Mouse (Mus musculus) c-Kit-positive CD71-positive TER-119-negative erythroid progenitor cells, embryonic 14.5 days (primary cell): Measurements from ENCODE around the gene Dnajc16.

Experiments
- DNase-seq: peaks from one replicate; pipeline ENCODE4 v3.0.0-alpha.2; 2013; ENCODE audit warnings: low read depth

The Dnajc16 gene

GRCm38 (mm10) chr4:141790524-141790990, at the start of gene Dnajc16:
Dnajc16 (minus strand) TSS chr4:141790931.
- DNase-seq = peak; percentile 98

DNA sequence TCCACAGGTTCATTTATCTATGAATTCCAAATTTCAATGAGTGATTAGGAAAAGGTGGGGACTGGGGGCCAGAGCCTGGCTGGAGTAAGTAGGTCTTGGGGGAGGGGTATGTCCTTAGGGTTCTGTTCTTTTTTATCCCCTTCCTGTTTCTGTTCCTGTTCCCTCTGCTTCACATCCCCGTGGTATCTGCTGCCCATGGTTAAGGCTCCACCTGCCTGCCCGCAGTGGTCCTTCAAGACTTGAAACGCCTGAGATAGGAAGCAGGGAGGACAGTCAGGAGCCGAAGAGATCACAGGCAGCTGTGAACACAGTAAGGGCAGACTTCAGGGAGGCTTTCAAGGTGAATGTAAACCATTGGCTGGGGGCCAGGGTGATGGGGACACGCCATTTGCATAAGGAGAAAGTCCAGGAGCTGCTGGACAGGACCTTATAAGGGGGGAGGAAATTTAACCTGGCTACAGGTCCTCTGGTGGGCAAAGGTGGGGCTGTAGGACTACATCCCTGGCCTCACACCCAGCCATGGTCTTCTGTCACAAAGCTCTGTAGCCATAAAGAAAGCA, 43.9 kb upstream of the Dnajc16 start:
- no peak for DNase-seq

- no peak for DNase-seq
These were observed 43.2 kb upstream of the Dnajc16 start for GRCm38 (mm10) chr4:141833911-141834310.

GRCm38 (mm10) chr4:141831361-141831760, 40.6 kb upstream of the Dnajc16 start:
- no peak for DNase-seq

GRCm38 (mm10) chr4:141830381-141830780, 39.6 kb upstream of the Dnajc16 start:
- no peak for DNase-seq

GRCm38 (mm10) chr4:141828177-141828576, 37.4 kb upstream of the Dnajc16 start:
- no peak for DNase-seq

DNA sequence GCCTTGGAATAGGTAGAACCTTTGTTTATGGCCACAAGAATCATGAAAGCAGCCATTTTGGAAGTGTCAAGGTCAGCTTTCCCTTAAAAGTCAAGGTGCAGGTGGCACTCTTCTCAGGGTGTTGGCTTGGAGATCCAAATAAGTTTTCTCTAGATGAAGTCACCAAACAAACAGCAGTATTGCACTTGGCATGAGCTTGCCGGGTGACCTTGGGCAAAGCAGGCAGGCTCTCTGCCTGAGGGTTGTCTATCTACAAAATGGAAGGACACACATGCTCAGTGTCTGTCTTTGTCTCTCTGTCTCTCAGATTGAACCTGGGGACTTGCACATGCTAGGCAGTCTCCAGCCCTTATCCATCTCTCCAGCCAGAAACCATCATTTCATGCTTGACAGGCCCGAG, 36.7 kb upstream of the Dnajc16 start:
- DNase-seq = no peak

- DNase-seq = no peak
These were observed 35.3 kb upstream of the Dnajc16 start, which contains the start of gene Cela2a for GRCm38 (mm10) chr4:141826060-141826459. Cela2a (minus strand) TSS chr4:141826160.

- peak; percentile 82 for DNase-seq
These were observed 32.2 kb upstream of the Dnajc16 start for GRCm38 (mm10) chr4:141822979-141823378.

DNA sequence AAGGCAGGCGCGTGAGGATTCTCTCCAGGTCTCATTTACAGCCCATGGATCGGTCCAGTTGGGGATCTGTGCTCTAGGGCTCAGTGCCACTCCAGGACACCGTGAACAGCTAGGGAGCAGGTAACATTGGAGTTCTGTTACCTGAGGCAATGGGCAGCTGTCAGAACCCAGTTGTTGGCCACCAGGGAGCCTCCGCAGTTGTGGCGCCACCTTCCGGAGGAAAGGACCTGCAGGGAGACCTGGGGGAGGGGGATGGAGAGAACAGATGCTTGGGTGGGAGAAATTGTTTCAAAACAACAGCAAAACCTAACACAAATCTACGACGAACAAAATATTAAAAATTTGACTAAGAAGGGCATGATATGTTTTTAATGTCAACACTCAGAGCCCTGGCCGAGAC, 31.4 kb upstream of the Dnajc16 start:
- DNase-seq = no peak

- no peak for DNase-seq
These were observed 30.4 kb upstream of the Dnajc16 start for GRCm38 (mm10) chr4:141821178-141821577.

DNA sequence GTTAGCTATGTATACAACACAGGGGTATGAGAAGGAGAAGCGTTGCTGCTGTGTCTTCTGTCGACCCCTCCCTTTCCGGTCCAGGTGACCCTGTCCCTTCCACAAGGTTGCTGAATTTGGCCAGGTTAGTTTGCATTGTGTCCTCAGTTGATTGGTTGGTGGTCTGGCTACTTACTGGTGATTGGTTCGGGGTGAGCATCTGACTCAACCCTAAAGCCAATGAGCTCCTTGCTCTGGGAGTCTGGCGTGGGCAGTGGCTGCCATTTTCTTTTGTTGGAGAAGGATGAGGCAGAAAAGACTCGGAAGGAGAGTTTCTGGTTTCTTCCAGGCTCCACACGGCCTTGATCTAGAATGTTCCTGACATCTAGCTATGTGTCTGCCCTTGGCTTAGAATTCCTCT, 28.6 kb upstream of the Dnajc16 start:
- DNase-seq = no peak

- no peak for DNase-seq
These were observed 28.1 kb upstream of the Dnajc16 start for GRCm38 (mm10) chr4:141818861-141819260.

- no peak for DNase-seq
These were observed 27.0 kb upstream of the Dnajc16 start for GRCm38 (mm10) chr4:141817706-141818105.

DNA sequence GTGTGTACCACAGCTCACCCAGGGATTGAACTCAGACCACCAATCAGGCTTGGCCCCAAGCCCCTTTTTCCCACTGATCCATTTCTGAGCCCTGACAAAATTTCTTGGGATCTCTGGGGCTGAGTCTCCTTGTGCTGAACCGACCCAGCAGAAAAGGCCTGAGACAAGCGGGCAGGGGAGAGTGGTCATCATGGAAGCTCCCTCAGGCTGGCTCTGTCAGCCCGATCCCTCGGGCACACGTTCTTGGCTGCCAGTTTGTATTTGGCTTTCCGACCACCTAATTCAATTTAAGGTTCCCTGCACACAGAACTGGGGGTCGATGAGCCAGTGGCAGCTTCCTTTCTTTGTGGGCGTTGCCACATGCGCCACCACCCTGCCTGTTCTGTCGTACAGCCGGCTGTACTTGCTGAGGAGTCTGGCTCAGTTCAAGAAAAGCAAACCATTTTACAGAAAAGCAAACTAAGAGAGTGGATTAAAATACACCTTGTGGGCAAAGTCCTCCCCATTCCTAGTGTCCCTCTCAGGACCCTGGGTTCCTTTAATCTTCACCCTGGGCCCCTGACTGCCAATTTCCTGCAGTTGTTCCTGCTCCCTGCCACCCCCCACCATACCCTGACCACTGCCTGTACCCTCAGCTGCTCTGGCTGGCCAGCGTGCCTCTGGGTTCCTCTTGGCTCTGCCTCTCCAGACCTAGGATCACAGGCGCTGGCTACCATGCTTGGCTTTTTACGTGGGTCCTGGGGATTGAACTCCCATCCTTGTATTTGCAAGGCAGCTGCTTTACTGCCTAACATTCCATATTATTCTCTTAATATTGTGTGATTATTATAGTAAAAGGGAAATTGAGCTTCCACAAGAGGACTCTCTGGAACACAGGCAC, 26.3 kb upstream of the Dnajc16 start:
- DNase-seq = no peak

DNA sequence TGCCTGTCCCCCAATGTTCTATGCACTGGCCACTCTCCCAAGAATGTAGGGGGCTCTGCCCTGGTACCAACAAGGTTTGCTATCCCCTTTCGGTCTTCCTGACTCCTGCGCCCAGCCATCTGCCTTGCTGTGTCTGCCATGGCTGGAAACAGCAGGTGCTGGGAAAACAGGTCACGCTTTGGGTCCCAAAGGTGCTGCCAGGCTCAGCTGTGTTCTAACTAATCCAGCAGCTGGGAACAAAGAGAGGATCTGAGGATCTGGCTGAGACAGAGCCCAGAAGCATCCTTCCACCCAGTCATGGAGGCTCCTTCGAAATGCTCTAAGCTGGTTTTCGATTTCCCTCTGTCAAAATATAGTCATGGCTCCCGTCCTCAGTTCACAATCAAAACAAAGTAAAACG, 25.5 kb upstream of the Dnajc16 start:
- no peak for DNase-seq

GRCm38 (mm10) chr4:141811375-141811774, 20.6 kb upstream of the Dnajc16 start:
- DNase-seq = no peak

- DNase-seq = no peak
These were observed 20.2 kb upstream of the Dnajc16 start for GRCm38 (mm10) chr4:141810975-141811374.

GRCm38 (mm10) chr4:141809850-141810464, 19.2 kb upstream of the Dnajc16 start:
- peak; percentile 35 for DNase-seq

DNA sequence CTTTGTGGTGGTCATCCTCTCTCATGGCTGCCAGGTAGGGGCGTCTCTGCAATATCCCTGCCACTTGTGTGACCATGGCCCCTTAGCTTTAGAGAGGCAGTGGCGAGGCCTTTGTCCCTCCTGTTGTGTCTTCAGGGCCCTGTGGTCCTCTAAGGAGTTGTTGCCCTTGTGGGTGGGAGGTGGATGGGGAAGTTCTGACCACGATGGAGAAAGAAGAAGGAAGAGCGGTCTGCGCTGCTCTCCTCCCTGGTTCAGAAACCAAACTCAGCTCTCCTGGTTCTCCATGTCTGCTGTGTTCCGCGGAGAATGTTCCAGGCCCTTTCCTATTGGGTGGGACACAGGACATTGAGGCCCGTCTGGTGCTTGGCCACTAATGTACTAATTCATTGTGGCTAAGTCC, 15.2 kb upstream of the Dnajc16 start:
- no peak for DNase-seq

DNA sequence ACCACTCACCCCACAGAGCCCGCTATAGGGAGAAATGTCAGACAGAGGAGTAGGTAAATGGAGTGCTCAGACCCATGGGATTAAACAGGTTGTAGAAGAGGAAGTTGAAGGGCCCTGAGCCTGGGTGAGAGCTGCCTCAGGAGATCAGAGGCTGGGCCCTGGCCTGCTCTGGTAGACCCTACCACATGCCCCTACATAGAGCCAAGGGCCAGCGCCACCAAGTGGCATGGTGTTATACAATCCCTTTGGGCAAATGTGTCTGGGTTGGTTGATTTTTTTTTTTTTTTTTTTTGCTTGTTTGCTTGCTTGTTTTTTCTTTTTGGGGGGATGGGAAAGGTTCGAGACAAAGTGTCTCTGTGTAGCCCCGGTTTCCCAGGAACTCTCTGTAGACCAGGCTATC, 13.4 kb upstream of the Dnajc16 start:
- no peak for DNase-seq

DNA sequence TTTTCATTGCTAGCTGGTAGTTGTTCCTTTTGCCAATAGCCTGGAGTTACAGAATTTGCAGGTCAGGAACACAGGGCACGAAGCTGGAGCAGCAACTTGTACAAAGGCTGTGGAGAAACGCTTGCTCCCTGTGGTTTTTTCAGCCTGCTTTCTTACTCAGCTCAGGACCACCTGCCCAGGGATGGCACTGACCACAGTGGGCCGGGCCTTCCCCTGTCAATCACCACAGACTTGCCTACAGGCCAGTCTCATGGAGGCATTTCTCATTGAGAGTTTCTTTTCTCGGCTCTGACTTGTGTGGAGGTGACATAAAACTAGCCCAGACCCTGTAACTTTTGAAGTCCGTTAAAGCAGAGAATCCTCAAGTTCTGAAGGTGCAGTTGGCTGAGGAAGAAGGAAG, 6.8 kb upstream of the Dnajc16 start:
- no peak for DNase-seq

- DNase-seq = no peak
These were observed 6.2 kb upstream of the Dnajc16 start for GRCm38 (mm10) chr4:141796954-141797353.
